Mouse (Mus musculus) hindbrain, embryonic 12.5 days (tissue): Measurements from ENCODE around the gene Slc16a13. TPM values are rescaled to one million over a fixed set of nuclear protein-coding genes. Genes with fewer than 3 reads are reported as not detected.

Experiments
- ATAC-seq: fragments of 200-750 bp; cut with Nextera tagmentation; 2 replicates; pipeline ENCODE4 v1.8.0; 2017; ENCODE audit warnings: moderate TSS enrichment; ENCODE audit not compliant: low FRiP score
- H3K27ac ChIP-seq: fragments of 300-500 bp; sonication (generic); 2 replicates; pipeline ENCODE4 v1.5.1; 2016; ENCODE audit warnings: mild to moderate bottlenecking
- H3K27me3 ChIP-seq: fragments of 300-500 bp; sonication (generic); 2 replicates; pipeline ENCODE4 v1.6.1; 2016; ENCODE audit warnings: mild to moderate bottlenecking
- H3K36me3 ChIP-seq: fragments of 300-500 bp; sonication (generic); 2 replicates; pipeline ENCODE4 v1.6.1; 2016; ENCODE audit warnings: mild to moderate bottlenecking
- H3K4me1 ChIP-seq: fragments of 300-500 bp; sonication (generic); 2 replicates; pipeline ENCODE4 v1.6.1; 2016
- H3K4me2 ChIP-seq: fragments of 300-500 bp; sonication (generic); replicated peaks from 2 replicates; pipeline ENCODE4 v1.6.1; 2016; ENCODE audit warnings: mild to moderate bottlenecking
- H3K4me3 ChIP-seq: fragments of 300-500 bp; sonication (generic); 2 replicates; pipeline ENCODE4 v1.5.1; 2016; ENCODE audit warnings: mild to moderate bottlenecking
- H3K9ac ChIP-seq: fragments of 300-500 bp; sonication (generic); 2 replicates; pipeline ENCODE4 v1.6.1; 2016; ENCODE audit warnings: mild to moderate bottlenecking, moderate library complexity
- H3K9me3 ChIP-seq: fragments of 300-500 bp; sonication (generic); replicated peaks from 2 replicates; pipeline ENCODE4 v1.6.1; 2016; ENCODE audit warnings: mild to moderate bottlenecking
- WGBS: fragments of 180-500 bp; shearing (Covaris S2); methylation state at CpG from one replicate; pipeline ENCODE4 v1.1.7; 2016; 5-methylcytosine and 5-hydroxymethylcytosine counted together
- polyA plus RNA-seq: library from polyadenylated mRNA; unstranded; fragments of >200 nt; fragmentation: Nextera tagmentation; extraction: Ambion mirVana; gene quantifications from 2 replicates; pipeline ENCODE4 v1.2.1, GENCODE M21; 2016

The Slc16a13 gene
- 16.4 and 20.8 TPM in 2 replicates for polyA plus RNA-seq

DNA sequence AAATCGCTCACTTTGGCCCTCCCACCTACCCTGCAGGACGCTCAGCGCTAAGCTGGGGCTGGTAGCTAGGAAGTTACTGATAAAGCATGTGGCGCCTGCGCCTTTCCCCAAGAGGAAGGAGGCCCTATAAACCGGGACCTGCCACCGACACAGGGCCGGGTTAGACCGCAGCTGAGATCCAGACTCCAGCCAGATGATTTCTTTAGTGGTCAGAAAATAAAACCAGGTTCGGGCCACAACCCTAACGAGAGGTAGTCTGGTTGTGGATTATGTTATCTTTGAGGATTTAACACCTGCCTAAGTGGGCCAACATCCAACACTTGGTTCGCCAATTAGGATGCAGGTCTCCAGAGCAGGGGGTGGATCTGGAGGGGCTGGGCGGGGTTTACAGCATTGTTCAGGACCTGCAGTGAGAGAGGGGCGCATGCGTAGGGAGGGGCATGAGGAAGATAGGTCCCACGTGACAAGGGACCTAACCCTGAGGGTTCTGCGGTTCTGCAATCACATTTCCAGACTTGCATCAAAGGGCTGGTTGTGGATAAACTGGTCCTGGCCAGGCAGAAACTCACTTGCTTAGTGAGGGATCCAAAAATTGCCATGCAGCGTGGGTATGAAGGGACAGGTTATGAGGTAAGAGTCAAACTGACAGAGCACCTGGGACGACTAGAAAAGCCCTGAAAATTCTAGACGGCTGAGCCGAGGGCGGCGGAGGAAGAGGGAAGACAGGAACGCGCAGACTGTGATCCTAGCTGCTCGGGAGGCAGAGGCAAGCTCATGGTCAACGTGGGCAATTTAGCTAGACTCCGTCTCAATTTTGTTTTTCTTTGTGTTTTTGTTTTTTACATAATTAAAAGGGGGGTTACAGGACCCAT lies at the start of gene Slc16a13:
Gene Slc16a13 (minus strand): TSS at position 334 of the 872 bp plus-strand sequence.
- Histone ChIP-seq H3K9ac (peak within 1 kb of the TSS; percentile 75), H3K27me3 (peaks cover 48% of the 10 kb centered on the region), H3K9me3 (no peaks in the 10 kb centered on the region), H3K4me3 (peak within 1 kb of the TSS; percentile 53), H3K4me1 (peaks cover 32% of the 10 kb centered on the region), H3K27ac (peak within 1 kb of the TSS; percentile 84), H3K4me2 (peak within 1 kb of the TSS; percentile 86), H3K36me3 (peaks cover 21% of the 10 kb centered on the region)
- WGBS: under 1% methylated on average over 28 of the region's 28 CpGs
- ATAC-seq: peak; percentile 93

DNA sequence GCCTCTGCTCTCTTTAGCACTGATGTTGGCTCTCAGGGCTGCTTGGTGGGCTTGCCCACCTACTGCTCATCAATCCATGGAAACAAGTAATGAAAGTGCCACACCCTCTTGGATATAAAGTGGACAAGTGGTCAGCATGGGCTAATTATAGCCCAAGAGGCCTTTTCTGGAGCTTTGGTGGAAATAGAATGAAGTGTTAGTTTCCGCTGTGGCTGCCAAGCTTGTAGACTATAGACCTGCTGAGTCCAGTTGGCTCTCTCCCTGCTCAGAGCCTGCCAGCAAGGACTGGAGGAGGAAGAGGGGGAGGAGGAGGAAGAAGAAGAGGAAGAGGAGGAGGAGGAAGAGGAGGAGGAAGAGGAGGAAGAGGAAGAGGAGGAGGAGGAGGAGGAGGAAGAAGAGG lies 45.5 kb upstream of the Slc16a13 start:
- Histone ChIP-seq H3K27ac (no peak overlapping the region), H3K4me3 (no peak overlapping the region), H3K27me3 (peaks cover 5% of the 10 kb centered on the region; the same call in 1 of the 2 replicates), H3K9me3 (no peaks in the 10 kb centered on the region), H3K9ac (no peak overlapping the region), H3K4me2 (no peak overlapping the region), H3K36me3 (no peaks in the 10 kb centered on the region), H3K4me1 (no peaks in the 10 kb centered on the region)
- WGBS: 92% methylated on average over 1 of the region's 1 CpGs
- ATAC-seq: no peak

DNA sequence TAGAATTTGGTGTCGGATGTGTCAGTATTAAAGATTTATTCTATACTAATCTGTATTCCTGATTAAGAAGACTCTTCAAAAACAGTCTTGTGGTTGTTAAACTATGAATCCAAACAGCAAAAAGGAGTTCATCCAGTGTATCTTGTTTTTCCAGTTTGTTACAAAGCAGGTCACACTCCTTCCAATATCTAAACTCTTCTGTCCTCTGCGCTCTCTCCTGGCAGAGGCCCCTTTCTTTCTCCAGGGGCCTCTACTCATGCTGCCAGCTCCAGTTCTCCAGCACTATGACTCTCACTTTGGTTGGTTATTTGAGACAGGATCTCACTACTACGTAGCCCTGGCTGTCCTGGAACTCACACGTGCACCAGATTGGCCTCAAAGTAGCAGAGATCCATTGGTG lies 45.0 kb upstream of the Slc16a13 start:
- 75% methylated on average over 4 of the region's 4 CpGs for WGBS
- Histone ChIP-seq H3K9ac (no peak overlapping the region), H3K36me3 (no peaks in the 10 kb centered on the region)

DNA sequence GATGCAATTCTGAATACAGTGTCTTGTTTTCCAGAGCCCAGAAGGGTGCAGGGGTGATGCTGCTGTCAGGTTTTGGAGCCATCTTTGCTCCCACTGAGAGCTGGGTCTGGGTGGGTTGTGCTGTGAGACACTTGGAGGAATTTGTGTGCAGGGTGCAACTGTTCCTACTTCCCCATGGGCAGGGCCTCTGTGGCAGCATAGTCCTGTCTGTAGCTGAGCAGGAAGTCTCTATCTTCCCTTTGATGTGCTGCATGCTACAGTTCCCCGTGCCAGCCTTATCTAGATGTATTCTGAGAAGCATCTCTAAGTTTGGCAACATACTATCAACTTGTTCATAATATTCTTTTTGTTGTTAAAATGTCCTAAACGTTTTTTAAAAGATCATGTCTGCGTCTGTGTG lies 44.4 kb upstream of the Slc16a13 start:
- no peak overlapping the region for H3K4me2 ChIP-seq
- H3K9me3 ChIP-seq: no peaks in the 10 kb centered on the region
- H3K4me1 ChIP-seq: no peaks in the 10 kb centered on the region
- no peaks in the 10 kb centered on the region for H3K36me3 ChIP-seq
- H3K4me3 ChIP-seq: no peak overlapping the region
- ATAC-seq: no peak
- H3K9ac ChIP-seq: no peak overlapping the region
- WGBS: 58% methylated on average over 3 of the region's 3 CpGs
- peaks cover 5% of the 10 kb centered on the region; the same call in 1 of the 2 replicates for H3K27me3 ChIP-seq
- no peak overlapping the region for H3K27ac ChIP-seq

More for the DNA sequence above, 45.0 kb upstream of the Slc16a13 start:
- no peak for ATAC-seq
- Histone ChIP-seq H3K9me3 (no peaks in the 10 kb centered on the region), H3K4me2 (no peak overlapping the region), H3K27ac (no peak overlapping the region), H3K4me1 (no peaks in the 10 kb centered on the region), H3K4me3 (no peak overlapping the region), H3K27me3 (peaks cover 5% of the 10 kb centered on the region; the same call in 1 of the 2 replicates)

DNA sequence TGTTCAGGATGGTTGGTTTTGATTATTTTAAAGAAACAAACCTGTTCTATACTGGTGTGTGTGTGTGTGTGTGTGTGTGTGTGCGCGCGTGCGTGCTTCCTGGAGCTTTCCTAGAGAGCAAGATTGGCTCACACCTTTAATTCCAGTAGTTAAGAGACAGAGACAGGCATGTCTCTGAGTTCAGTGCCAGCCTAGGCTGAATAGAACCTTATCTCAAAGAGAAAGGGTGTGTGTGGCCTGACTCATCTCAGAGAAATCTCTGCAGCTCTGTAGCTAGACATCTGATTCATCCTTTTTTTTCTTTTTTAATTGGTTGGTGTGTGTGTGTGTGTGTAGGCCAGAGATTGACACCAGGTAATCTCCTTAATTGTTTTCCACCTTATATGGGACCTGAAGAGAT lies 38.2 kb upstream of the Slc16a13 start:
- WGBS: 89% methylated on average over 4 of the region's 4 CpGs
- no peak for ATAC-seq
- no peaks in the 10 kb centered on the region for H3K36me3 ChIP-seq

DNA sequence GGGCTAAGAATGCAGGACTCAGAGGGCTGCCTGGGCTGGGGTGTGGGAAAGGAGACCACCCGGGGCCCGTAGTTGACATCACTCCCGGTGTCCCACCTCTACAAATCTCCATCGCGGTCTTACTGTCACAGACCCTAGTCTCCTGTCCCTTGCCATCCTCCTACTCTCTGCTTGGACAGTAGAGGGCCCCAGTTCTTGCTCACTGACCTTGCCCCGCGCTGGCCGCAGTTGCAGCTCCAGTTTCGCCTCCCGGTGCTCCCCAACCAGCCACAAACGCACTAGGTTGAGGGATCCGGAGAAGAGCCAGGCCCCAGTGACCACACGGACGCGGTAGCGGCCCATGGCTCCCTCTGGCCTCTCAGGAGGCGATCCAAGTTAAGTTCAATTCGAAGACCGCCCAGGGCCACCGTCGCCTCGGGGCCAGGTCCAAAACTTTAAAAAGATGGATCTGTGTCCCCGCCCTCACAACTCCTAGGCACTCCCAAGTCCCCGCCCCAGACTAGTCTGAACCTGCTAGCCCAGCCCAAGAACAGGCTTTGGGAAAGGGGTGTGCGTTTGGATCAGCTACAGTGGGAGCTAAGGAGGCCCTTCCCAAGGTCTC lies 34.2 kb upstream of the Slc16a13 start, which contains the start of gene Alox12:
Gene Alox12 (minus strand): TSS at position 423 of the 601 bp plus-strand sequence.
- H3K27me3 ChIP-seq: peaks cover 60% of the 10 kb centered on the region
- ATAC-seq: no peak
- H3K4me2 ChIP-seq: peak within 1 kb of the TSS; percentile 46
- H3K9me3 ChIP-seq: no peaks in the 10 kb centered on the region
- peaks cover 10% of the 10 kb centered on the region for H3K4me1 ChIP-seq
- no peak within 1 kb of the TSS for H3K27ac ChIP-seq
- H3K9ac ChIP-seq: no peak within 1 kb of the TSS
- 1% methylated on average over 25 of the region's 25 CpGs for WGBS
- peak within 1 kb of the TSS; percentile 20 for H3K4me3 ChIP-seq
- H3K36me3 ChIP-seq: no peaks in the 10 kb centered on the region

More for the DNA sequence above, 38.2 kb upstream of the Slc16a13 start:
- Histone ChIP-seq H3K9ac (no peak overlapping the region), H3K27ac (no peak overlapping the region), H3K4me1 (peaks cover 10% of the 10 kb centered on the region), H3K27me3 (peaks cover 28% of the 10 kb centered on the region), H3K4me3 (no peak overlapping the region), H3K9me3 (no peaks in the 10 kb centered on the region), H3K4me2 (no peak overlapping the region)

DNA sequence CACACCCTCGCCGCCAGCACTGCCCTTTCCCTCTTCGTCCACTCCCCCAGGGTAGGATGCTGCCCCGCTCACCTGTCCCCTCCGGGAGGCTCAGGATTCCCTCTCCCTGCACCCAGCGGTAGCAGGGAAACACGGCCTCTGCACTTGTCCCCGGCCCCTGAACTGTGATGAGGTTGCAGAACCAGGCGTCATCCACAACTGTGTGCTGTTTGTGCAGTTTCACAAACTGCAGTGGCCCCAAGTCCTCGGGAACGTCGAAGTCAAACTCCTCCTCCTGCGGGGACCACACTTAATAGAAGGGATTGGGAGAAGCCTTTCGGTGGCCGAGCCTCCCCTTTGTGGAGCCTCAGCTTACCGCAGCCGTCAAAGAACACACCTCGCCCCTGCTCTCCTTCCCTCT lies 33.5 kb upstream of the Slc16a13 start:
- H3K36me3 ChIP-seq: no peaks in the 10 kb centered on the region
- 4% methylated on average over 18 of the region's 18 CpGs for WGBS
- peak overlapping the region; percentile 46 for H3K4me2 ChIP-seq
- ATAC-seq: no peak
- no peak overlapping the region for H3K9ac ChIP-seq
- H3K27me3 ChIP-seq: peaks cover 67% of the 10 kb centered on the region
- peak overlapping the region; percentile 20 for H3K4me3 ChIP-seq
- H3K9me3 ChIP-seq: no peaks in the 10 kb centered on the region
- H3K4me1 ChIP-seq: peaks cover 10% of the 10 kb centered on the region
- no peak overlapping the region for H3K27ac ChIP-seq

DNA sequence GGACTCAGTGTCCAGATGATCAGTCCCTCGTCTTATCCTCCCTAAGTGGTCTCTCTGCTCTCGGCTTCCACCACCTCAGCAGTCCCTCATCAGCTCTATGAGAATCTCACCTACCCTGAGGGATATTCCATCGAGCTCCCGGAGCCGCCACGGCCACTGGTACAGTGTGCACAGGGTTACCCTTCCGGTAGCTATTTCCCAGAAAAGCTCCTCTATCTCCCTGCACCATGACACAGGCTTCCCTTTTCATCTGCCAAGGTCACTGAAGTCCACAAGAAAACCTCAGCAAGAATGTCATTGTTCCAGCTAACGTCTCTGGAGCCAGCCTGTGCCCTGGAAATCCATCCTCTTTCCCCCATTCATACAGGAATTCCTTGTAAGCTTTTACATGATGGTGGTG lies 31.0 kb upstream of the Slc16a13 start:
- Histone ChIP-seq H3K4me1 (peaks cover 10% of the 10 kb centered on the region), H3K9ac (no peak overlapping the region), H3K9me3 (no peaks in the 10 kb centered on the region), H3K36me3 (no peaks in the 10 kb centered on the region), H3K4me2 (no peak overlapping the region), H3K27ac (no peak overlapping the region), H3K27me3 (peaks cover 69% of the 10 kb centered on the region), H3K4me3 (no peak overlapping the region)
- ATAC-seq: no peak
- WGBS: 82% methylated on average over 8 of the region's 8 CpGs

DNA sequence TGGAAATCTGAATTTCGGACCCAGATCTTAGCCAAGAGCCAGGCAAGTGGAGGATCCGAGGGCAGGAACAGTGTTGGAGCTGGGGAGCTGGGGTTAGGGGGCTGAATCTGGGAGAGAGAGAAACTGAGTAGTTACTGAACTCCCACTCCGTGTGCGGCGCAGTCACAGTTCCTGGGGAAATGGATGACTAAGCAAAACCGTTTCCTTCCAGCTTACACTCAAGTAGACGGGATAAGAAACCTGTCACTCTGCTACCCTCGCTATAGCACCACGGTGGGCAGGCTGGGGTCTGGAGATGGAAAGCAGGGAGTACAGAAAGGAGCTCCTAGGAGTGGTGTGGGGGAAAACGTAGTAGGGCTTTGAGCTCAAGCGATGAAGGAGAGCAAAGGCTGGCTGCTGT lies 29.3 kb upstream of the Slc16a13 start:
- Histone ChIP-seq H3K4me2 (no peak overlapping the region), H3K27me3 (peaks cover 67% of the 10 kb centered on the region), H3K4me3 (no peak overlapping the region), H3K4me1 (peaks cover 10% of the 10 kb centered on the region), H3K9ac (no peak overlapping the region), H3K9me3 (no peaks in the 10 kb centered on the region), H3K36me3 (no peaks in the 10 kb centered on the region), H3K27ac (no peak overlapping the region)
- WGBS: 67% methylated on average over 11 of the region's 11 CpGs
- no peak for ATAC-seq

DNA sequence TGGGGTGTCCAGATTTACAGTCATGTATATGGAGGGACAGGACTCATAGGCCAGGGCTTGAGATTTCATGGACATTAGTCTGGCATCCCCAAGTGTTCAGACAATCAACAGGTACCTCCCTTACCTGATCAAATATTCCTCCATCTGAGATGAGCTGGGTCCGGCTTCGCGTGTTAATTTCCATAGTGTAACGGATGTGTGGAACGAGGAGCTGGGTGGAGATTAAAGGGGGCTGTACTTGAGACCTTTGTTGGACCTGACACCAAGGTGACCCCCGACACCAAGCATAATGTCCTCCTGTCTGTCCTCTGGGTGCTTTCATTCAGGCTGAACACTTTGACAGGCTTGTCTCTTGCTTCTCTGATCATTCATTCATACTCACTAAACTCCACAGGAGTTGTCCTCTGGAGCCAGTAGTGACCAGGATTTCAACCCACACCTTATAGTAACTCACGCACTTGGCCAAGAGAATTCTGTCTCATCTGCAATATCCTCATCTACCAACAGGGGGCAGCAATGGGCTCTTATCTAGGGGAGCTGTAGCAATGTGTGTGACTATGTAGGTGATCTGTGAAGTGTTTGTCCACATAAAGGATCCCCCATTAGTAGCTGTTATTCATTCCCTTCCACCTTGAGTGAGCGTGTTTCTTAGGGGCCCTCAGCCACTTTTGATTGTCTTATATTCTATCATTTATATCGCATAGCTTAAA lies 26.4 kb upstream of the Slc16a13 start:
- H3K4me3 ChIP-seq: no peak overlapping the region
- peaks cover 39% of the 10 kb centered on the region for H3K27me3 ChIP-seq
- H3K36me3 ChIP-seq: no peaks in the 10 kb centered on the region
- H3K27ac ChIP-seq: no peak overlapping the region
- 51% methylated on average over 9 of the region's 9 CpGs for WGBS
- H3K4me2 ChIP-seq: no peak overlapping the region
- H3K9me3 ChIP-seq: no peaks in the 10 kb centered on the region
- H3K4me1 ChIP-seq: no peaks in the 10 kb centered on the region
- H3K9ac ChIP-seq: no peak overlapping the region
- ATAC-seq: no peak

DNA sequence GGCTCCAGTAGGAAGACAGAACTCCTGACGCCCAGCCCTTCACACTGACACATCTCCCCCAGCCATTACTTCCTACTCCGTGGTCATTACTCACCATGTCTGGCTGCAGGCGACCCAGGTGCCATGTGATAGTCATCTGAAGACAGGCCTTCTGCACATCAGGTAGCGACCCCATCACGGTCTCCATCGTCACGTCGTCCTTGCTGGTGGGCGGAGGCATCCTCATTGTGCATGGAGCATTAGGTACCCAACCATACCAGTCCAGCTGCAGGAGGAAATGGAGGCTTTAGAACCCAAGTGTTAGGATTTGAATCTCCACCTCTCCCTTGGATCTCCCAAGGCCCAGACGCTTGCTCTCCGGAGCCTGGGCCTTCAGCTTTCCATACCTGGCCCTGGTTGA lies 21.7 kb upstream of the Slc16a13 start:
- Histone ChIP-seq H3K27ac (no peak overlapping the region), H3K36me3 (no peaks in the 10 kb centered on the region), H3K9ac (no peak overlapping the region), H3K4me1 (peaks cover 16% of the 10 kb centered on the region), H3K4me3 (no peak overlapping the region), H3K27me3 (peaks cover 12% of the 10 kb centered on the region; the same call in 1 of the 2 replicates), H3K9me3 (no peaks in the 10 kb centered on the region), H3K4me2 (no peak overlapping the region)
- no peak for ATAC-seq
- WGBS: 74% methylated on average over 11 of the region's 11 CpGs
